Mouse (Mus musculus): ENCODE results near the gene Heatr9. TPM values are rescaled to one million over a fixed set of nuclear protein-coding genes. Genes with fewer than 3 reads are reported as not detected.

Heatr9 gene
- not detected in 2 replicates for polyA plus RNA-seq (2016; fragmentation: Nextera tagmentation; extraction: Ambion mirVana)

DNA sequence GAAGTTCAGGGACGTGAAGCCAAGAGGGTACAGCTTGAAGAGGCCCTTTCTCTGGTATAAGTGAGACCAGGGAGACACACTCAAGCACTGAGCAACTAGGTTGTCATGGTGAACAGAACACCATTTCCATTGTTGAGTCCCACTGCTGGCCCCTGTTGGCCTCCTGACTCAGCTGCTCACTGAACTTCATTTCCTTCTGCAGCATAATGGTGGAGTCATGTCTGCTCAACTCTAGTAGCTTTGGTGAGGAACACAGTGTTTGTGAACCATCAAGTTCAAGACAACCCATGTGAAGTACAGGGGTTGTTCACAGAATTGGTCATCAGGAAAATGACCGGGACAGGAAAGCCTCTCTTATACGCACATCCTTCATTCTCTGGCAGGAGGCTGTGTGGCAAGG is at the start of gene Heatr9:
Heatr9 (minus strand) TSS at position 101 of the 400 bp plus-strand sequence.
- H3K4me3 ChIP-seq, result no peak within 1 kb of the TSS
- no peak within 1 kb of the TSS for H3K27ac ChIP-seq (replicated peaks)
- H3K9me3 ChIP-seq (replicated peaks), result no peaks in the 10 kb centered on the region
- no peaks in the 10 kb centered on the region for H3K4me1 ChIP-seq
- no peaks in the 10 kb centered on the region for H3K36me3 ChIP-seq
- no peak for DNase-seq (ENCODE audit: low spot score)
- no peaks in the 10 kb centered on the region for H3K27me3 ChIP-seq (ENCODE audit: low read depth, poor library complexity, severe bottlenecking)
- WGBS, result 87% methylated on average over 3 of the region's 3 CpGs

DNA sequence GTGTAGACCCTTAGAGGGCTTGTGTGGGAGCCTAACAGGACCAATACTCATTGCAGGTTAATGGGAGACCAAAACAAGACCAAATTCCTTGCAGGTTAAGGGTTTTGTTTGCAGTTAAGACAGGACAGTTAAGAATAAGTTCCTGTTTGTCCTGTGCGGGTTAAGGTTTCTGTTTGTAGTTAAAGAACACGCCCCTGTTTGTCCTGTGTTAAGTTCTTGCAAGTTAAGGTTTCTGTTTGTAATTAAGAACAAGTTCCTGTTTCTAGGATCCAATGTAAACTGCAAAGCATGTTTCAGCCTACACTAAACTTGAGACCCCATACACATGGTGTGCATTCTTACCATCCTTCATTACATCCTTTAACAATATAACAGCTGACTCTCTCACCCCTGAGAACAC is 48.2 kb upstream of the Heatr9 start:
- Histone ChIP-seq H3K27ac (replicated peaks) (no peak overlapping the region), H3K9me3 (replicated peaks) (no peaks in the 10 kb centered on the region), H3K27me3 (ENCODE audit: low read depth, poor library complexity, severe bottlenecking) (no peaks in the 10 kb centered on the region), H3K36me3 (no peaks in the 10 kb centered on the region), H3K4me3 (no peak overlapping the region), H3K4me1 (no peaks in the 10 kb centered on the region)
- WGBS, result 83% methylated on average over 2 of the region's 2 CpGs
- no peak for DNase-seq (ENCODE audit: low spot score)

DNA sequence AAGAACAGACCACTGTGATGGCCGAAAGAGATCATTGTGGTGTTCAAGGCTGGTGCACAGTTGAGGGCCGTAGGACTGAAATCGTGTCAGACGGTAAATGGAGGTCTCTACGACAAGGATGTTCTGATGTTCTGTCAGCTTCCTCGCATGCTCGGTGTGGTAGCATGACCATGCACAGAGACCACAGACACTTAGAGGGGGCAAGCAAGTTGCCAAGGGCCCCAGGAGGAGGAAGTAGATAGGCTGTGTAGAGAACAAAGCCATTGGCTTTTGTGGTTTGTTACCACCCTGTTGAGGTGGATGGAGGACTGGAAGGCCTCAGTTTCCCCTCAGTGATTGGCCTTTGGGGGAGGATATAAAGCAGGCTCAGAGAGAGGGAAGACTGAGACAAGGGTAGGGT is 47.3 kb upstream of the Heatr9 start:
- H3K4me1 ChIP-seq, result no peaks in the 10 kb centered on the region
- no peak overlapping the region for H3K27ac ChIP-seq (replicated peaks)
- no peaks in the 10 kb centered on the region for H3K9me3 ChIP-seq (replicated peaks)
- H3K36me3 ChIP-seq, result no peaks in the 10 kb centered on the region
- no peaks in the 10 kb centered on the region for H3K27me3 ChIP-seq (ENCODE audit: low read depth, poor library complexity, severe bottlenecking)
- DNase-seq (ENCODE audit: low spot score), result no peak
- H3K4me3 ChIP-seq, result no peak overlapping the region
- 94% methylated on average over 7 of the region's 7 CpGs for WGBS

DNA sequence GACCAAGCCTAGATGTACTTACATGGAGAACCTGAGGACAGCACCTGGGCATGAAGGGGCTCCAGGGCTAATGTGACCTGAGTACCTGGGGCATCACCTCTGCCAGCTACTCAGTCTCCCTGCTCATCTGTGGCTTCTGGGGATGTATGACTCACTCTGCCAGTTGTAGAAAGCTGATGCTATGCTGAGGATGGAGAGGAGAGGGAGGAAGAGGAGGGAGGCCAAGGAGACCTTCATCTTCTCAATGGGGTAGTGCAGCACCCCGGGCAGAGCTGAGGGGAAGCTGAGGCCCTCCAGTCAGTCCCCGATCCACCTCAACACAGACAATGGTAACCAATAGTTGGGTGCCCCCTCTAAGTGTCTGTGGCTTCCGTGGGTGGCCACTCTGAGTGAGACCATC is 46.8 kb upstream of the Heatr9 start:
- DNase-seq (ENCODE audit: low spot score), result peak; percentile 3
- H3K27ac ChIP-seq (replicated peaks), result no peak overlapping the region
- no peaks in the 10 kb centered on the region for H3K9me3 ChIP-seq (replicated peaks)
- H3K36me3 ChIP-seq, result no peaks in the 10 kb centered on the region
- no peaks in the 10 kb centered on the region for H3K27me3 ChIP-seq (ENCODE audit: low read depth, poor library complexity, severe bottlenecking)
- WGBS, result 84% methylated on average over 3 of the region's 3 CpGs
- no peaks in the 10 kb centered on the region for H3K4me1 ChIP-seq
- no peak overlapping the region for H3K4me3 ChIP-seq

DNA sequence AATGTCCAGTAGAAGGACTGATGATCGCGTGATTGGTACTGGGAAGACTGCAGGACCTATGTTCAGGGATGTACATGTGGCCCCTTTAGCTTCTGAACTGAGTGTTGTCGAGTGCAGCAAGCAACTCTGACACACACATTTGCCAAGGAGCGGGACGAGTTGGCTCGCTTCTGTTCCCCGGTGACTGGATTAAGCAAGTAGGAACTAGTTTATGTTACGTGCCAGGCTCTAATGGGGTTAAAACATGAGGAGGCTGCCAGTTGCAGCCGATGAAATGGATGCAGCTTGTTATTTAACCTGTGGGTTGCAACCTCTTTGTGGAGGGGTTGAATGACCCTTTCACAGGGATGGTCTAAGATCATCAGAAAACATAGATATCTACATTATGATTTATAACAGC is 46.1 kb upstream of the Heatr9 start:
- H3K4me3 ChIP-seq, result no peak overlapping the region
- no peaks in the 10 kb centered on the region for H3K36me3 ChIP-seq
- no peaks in the 10 kb centered on the region for H3K27me3 ChIP-seq (ENCODE audit: low read depth, poor library complexity, severe bottlenecking)
- WGBS, result 94% methylated on average over 9 of the region's 9 CpGs
- H3K9me3 ChIP-seq (replicated peaks), result no peaks in the 10 kb centered on the region
- no peak overlapping the region for H3K27ac ChIP-seq (replicated peaks)
- H3K4me1 ChIP-seq, result no peaks in the 10 kb centered on the region
- no peak for DNase-seq (ENCODE audit: low spot score)

DNA sequence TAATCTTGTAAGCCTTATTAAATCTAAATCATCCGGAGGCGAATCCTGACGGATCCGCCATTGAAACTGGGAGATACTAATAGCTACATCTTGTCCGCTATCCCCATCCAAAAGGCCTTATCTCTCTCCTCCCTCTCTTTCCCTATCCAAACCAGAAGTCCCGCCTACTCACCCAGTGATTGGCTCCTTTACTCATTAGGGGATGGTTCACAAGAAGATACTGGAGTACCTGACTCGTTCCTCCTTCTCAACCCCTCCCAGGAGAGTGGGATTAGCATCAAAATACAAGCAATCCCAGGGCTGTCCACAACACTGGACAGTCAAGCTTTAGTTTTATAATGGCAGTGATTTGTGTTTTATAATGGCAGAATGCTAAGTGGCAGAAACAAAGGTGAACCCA is 45.3 kb upstream of the Heatr9 start:
- Histone ChIP-seq H3K4me1 (no peaks in the 10 kb centered on the region), H3K27me3 (ENCODE audit: low read depth, poor library complexity, severe bottlenecking) (no peaks in the 10 kb centered on the region), H3K4me3 (no peak overlapping the region), H3K27ac (replicated peaks) (no peak overlapping the region), H3K9me3 (replicated peaks) (no peaks in the 10 kb centered on the region), H3K36me3 (no peaks in the 10 kb centered on the region)
- DNase-seq (ENCODE audit: low spot score), result no peak
- 65% methylated on average over 7 of the region's 7 CpGs for WGBS

DNA sequence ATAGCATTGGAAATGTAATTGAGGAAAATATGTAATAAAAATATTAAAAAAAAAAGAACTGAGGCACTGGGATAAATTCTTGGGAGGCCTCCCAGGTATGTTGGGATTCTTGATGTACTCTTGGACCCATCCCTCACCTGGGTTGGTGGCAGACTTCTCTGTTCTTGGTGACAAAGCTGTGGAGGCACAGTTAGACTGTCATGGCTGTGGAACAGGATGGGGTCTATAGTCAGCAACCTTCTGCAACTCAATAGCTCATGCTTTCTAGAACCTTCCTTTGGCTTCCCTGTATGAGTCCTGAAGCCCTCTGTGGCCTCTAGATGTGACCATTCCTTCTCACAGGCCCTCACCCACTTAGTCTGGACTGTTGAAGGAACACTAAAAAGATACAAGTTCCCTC is 44.6 kb upstream of the Heatr9 start:
- H3K9me3 ChIP-seq (replicated peaks), result no peaks in the 10 kb centered on the region
- no peaks in the 10 kb centered on the region for H3K36me3 ChIP-seq
- H3K27ac ChIP-seq (replicated peaks), result no peak overlapping the region
- no peaks in the 10 kb centered on the region for H3K4me1 ChIP-seq
- H3K4me3 ChIP-seq, result no peak overlapping the region
- no peak for DNase-seq (ENCODE audit: low spot score)
- H3K27me3 ChIP-seq (ENCODE audit: low read depth, poor library complexity, severe bottlenecking), result no peaks in the 10 kb centered on the region

DNA sequence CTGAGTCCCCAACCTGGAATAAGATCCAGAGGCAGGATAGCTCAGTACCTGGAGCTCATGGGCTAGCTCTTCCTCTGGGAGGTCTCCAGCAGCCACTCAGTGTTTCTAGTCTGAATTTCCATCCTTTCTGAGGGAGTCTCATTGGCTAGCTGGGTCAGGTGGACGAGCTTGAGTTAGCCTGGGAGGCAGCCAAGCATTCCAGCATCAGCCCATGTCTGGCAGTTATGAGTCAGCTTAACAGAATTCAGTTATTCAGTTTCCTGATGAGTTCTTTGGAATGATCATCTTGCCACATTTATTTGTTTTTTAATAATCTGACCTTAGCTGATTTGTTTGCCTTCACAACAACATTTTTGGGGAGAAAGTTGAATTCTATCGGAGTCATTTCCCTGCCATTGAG is 41.8 kb upstream of the Heatr9 start:
- Histone ChIP-seq H3K27ac (replicated peaks) (no peak overlapping the region), H3K4me3 (no peak overlapping the region), H3K27me3 (ENCODE audit: low read depth, poor library complexity, severe bottlenecking) (no peaks in the 10 kb centered on the region), H3K9me3 (replicated peaks) (no peaks in the 10 kb centered on the region), H3K4me1 (0 out of 2 replicates have a peak, but pooled peaks cover 3% of the 10 kb centered on the region), H3K36me3 (no peaks in the 10 kb centered on the region)
- 81% methylated on average over 2 of the region's 2 CpGs for WGBS
- DNase-seq (ENCODE audit: low spot score), result no peak

DNA sequence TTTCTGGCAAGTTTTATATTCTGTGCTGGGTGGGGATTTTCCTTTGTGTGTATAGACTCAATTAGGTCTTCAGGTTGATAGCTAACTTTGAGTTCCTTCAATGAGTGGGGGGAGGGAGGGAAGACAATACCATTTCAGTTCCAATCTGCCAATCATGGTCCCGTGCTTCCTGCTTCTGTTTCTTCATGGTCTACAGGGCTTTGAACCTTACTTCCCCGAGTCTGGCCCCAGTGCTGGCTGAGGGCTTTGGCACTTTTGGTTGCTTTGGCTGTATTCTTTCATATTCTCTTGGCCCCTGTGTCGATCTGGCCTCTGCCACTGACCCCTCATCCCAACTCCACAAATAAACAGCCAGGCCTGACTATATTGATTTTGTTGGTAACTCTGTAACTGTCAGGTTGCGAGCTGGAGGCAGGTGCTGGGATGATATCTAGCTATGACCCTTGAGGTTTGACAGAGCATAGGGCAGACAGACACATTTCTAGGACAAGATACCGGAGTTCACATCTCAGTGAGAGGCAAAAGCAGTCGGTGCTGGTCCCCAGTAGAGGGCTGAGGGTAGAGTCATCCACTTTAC is 40.4 kb upstream of the Heatr9 start:
- H3K9me3 ChIP-seq (replicated peaks), result no peaks in the 10 kb centered on the region
- H3K4me3 ChIP-seq, result no peak overlapping the region
- WGBS, result 82% methylated on average over 6 of the region's 6 CpGs
- H3K27me3 ChIP-seq (ENCODE audit: low read depth, poor library complexity, severe bottlenecking), result no peaks in the 10 kb centered on the region
- no peaks in the 10 kb centered on the region for H3K36me3 ChIP-seq
- no peak overlapping the region for H3K27ac ChIP-seq (replicated peaks)
- H3K4me1 ChIP-seq, result 0 out of 2 replicates have a peak, but pooled peaks cover 3% of the 10 kb centered on the region
- no peak for DNase-seq (ENCODE audit: low spot score)

DNA sequence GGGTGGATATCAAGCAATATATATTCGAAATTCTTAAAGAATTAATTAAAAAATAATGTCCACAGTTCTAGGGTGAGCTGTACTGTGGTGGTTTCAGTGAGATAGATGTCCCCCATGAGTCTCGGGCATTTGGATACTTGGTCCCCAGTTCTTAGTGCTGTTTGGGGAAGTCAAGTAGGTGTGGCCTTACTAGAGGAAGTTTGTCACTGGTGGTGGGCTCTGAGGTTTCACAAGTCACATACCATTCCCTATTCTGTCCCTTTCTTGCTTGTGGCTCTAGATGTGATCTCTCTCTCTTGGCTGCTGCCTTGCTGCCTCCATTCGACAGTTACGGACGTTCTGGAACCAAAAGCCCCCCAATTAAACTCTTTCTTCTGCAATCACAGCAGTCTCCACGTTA is 38.4 kb upstream of the Heatr9 start:
- Histone ChIP-seq H3K4me1 (peaks cover 12% of the 10 kb centered on the region; the same call in 1 of the 2 replicates), H3K36me3 (no peaks in the 10 kb centered on the region), H3K9me3 (replicated peaks) (no peaks in the 10 kb centered on the region), H3K27me3 (ENCODE audit: low read depth, poor library complexity, severe bottlenecking) (no peaks in the 10 kb centered on the region), H3K4me3 (no peak overlapping the region), H3K27ac (replicated peaks) (no peak overlapping the region)
- no peak for DNase-seq (ENCODE audit: low spot score)
- WGBS, result 81% methylated on average over 6 of the region's 6 CpGs

DNA sequence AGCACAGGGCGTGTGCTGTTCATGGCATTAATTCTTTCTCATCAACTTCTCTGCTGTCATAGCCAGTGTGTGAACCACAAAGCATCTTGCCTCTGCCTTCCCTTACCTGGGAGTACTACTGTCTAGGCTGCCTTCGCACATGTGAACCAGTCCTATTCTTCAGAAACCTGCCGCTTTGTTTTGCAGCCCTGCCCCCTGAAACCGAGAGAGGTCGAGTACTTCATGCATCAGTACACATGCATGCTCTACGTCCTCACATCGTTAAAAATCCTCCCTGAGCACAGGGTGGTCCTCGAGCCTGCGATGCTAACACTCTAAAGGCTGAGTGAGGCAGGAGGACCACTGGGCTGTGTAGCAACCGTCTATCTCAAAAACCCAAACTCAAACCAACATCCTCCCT is 35.1 kb upstream of the Heatr9 start:
- H3K9me3 ChIP-seq (replicated peaks), result no peaks in the 10 kb centered on the region

DNA sequence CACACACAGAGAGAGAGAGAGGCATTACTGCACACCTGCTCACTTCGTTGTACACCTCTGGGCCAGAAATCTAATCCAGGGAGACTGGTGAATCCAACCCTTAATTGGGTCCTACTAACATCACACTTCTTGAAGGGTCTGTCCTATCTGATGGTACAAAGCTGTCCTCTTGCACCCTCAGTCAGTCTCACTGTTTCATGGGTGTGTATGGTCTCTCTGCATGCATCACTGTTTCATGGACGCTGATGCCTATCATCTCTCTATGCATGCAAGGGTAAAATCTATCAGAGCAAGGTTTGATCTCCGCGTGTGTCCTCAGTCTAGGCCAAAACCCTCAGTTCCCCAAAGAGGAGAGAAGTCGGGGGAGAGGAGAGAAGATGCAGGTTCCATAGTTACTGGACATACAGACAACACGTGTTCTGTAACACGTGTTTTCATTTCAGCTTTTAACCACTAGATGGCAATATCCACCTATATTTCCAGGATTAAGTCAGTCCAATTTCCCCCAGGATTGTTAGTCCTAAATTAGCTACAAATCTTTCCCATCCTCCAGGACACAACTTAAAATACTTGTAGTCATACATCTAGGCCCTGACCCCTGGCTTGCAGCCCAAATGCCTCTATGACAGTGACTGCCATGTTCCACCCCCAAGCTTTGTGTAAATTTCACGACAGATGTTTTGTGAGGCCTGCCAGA is 34.3 kb upstream of the Heatr9 start:
- Histone ChIP-seq H3K4me1 (peaks cover 12% of the 10 kb centered on the region; the same call in 1 of the 2 replicates), H3K27me3 (ENCODE audit: low read depth, poor library complexity, severe bottlenecking) (no peaks in the 10 kb centered on the region), H3K9me3 (replicated peaks) (no peaks in the 10 kb centered on the region), H3K4me3 (no peak overlapping the region), H3K27ac (replicated peaks) (no peak overlapping the region), H3K36me3 (no peaks in the 10 kb centered on the region)
- DNase-seq (ENCODE audit: low spot score), result peak; percentile 22
- WGBS, result 34% methylated on average over 8 of the region's 8 CpGs

More for the DNA sequence above, 35.1 kb upstream of the Heatr9 start:
- no peak overlapping the region for H3K4me3 ChIP-seq
- no peaks in the 10 kb centered on the region for H3K36me3 ChIP-seq
- H3K27ac ChIP-seq (replicated peaks), result no peak overlapping the region
- H3K4me1 ChIP-seq, result peaks cover 12% of the 10 kb centered on the region; the same call in 1 of the 2 replicates
- no peak for DNase-seq (ENCODE audit: low spot score)
- WGBS, result 54% methylated on average over 10 of the region's 10 CpGs
- H3K27me3 ChIP-seq (ENCODE audit: low read depth, poor library complexity, severe bottlenecking), result no peaks in the 10 kb centered on the region

DNA sequence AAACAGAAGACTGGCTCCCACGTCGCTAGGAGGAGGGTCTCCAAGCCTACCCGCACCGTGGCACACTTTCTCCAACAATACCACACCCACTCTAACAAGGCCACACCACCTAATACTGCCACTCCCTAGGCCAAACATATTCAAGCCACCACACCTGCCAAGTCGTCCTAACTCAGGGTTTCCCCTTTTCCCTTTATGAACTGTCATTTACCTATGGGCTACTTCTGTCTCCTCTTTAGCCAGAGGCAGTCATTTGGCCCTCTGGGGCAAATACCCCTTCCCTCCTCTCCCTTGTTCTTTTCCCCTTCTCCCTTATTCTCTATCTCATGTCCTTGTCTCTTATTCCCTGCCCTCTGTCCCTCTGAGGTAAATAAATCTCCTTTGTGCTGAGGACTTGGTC is 29.7 kb upstream of the Heatr9 start:
- no peaks in the 10 kb centered on the region for H3K27me3 ChIP-seq (ENCODE audit: low read depth, poor library complexity, severe bottlenecking)
- H3K4me3 ChIP-seq, result no peak overlapping the region
- H3K27ac ChIP-seq (replicated peaks), result no peak overlapping the region
- DNase-seq (ENCODE audit: low spot score), result no peak
- 85% methylated on average over 5 of the region's 5 CpGs for WGBS
- H3K4me1 ChIP-seq, result peaks cover 3% of the 10 kb centered on the region; the same call in 1 of the 2 replicates
- H3K36me3 ChIP-seq, result no peaks in the 10 kb centered on the region
- no peaks in the 10 kb centered on the region for H3K9me3 ChIP-seq (replicated peaks)

Measured in midbrain, embryonic 10.5 days (tissue).